Mouse (Mus musculus) limb, embryonic 14.5 days (tissue): ENCODE data around the gene Tas2r144. TPM values are rescaled to one million over a fixed set of nuclear protein-coding genes. Genes with fewer than 3 reads are reported as not detected.
A peak's percentile ranks its signal among the peaks of the same experiment; 100 is the strongest.

Experiments
- ATAC-seq: fragments of 200-750 bp; cut with Nextera tagmentation; 2 replicates; pipeline ENCODE4 v1.8.0; 2017; ENCODE audit warnings: low read depth, moderate number of reproducible peaks, moderate TSS enrichment; ENCODE audit not compliant: low FRiP score
- DNase-seq: peaks from one replicate; pipeline ENCODE4 v3.0.0-alpha.2; 2015; ENCODE audit warnings: low spot score
- H3K27ac ChIP-seq: fragments of 300-500 bp; sonication (generic); replicated peaks from 2 replicates; pipeline ENCODE4 v1.5.1; 2014; ENCODE audit warnings: low read depth, mild to moderate bottlenecking, low read length, moderate library complexity, mixed read lengths
- H3K27me3 ChIP-seq: fragments of 300-500 bp; sonication (generic); 2 replicates; pipeline ENCODE4 v1.6.1; 2014; ENCODE audit warnings: low read length, mixed read lengths; ENCODE audit not compliant: control insufficient read depth, insufficient read depth
- H3K36me3 ChIP-seq: fragments of 300-500 bp; sonication (generic); 2 replicates; pipeline ENCODE4 v1.6.1; 2014; ENCODE audit warnings: mild to moderate bottlenecking, low read length, moderate library complexity, mixed read lengths; ENCODE audit not compliant: control insufficient read depth, insufficient read depth
- H3K4me1 ChIP-seq: fragments of 300-500 bp; sonication (generic); 2 replicates; pipeline ENCODE4 v1.6.1; 2014; ENCODE audit warnings: antibody characterized with exemption, low read length, mixed read lengths; ENCODE audit not compliant: control insufficient read depth, insufficient read depth
- H3K4me2 ChIP-seq: fragments of 300-500 bp; sonication (generic); replicated peaks from 2 replicates; pipeline ENCODE4 v1.6.1; 2014; ENCODE audit warnings: low read depth, mild to moderate bottlenecking, low read length, moderate library complexity; ENCODE audit not compliant: severe bottlenecking
- H3K4me3 ChIP-seq: fragments of 300-500 bp; sonication (generic); replicated peaks from 2 replicates; pipeline ENCODE4 v1.5.1; 2014; ENCODE audit warnings: low read length
- H3K9ac ChIP-seq: fragments of 300-500 bp; sonication (generic); 2 replicates; pipeline ENCODE4 v1.6.1; 2014; ENCODE audit warnings: mild to moderate bottlenecking, low read depth, low read length, moderate library complexity; ENCODE audit not compliant: severe bottlenecking
- H3K9me3 ChIP-seq: fragments of 300-500 bp; sonication (generic); 2 replicates; pipeline ENCODE4 v1.6.1; 2016; ENCODE audit warnings: low read length; ENCODE audit not compliant: control insufficient read depth
- POLR2A ChIP-seq: fragments of 200-500 bp; IDR thresholded peaks from 2 replicates; pipeline ENCODE4 v1.8.0; 2012; ENCODE audit warnings: inconsistent platforms, mild to moderate bottlenecking, moderate library complexity, borderline replicate concordance; ENCODE audit not compliant: insufficient read depth, insufficient read length; ENCODE audit errors: extremely low read depth
- WGBS: fragments of 180-500 bp; shearing (Covaris S2); extraction: QIAGEN DNeasy Blood & Tissue Kit; methylation state at CpG from one replicate; pipeline ENCODE4 v1.1.7; 2014; 5-methylcytosine and 5-hydroxymethylcytosine counted together
- polyA plus RNA-seq, 2 experiments: library from polyadenylated mRNA; depleted of rRNA in 1 of 2; stranded (reverse) in 1 of 2; unstranded in 1 of 2; fragments of >200 nt; fragmentation: Nextera tagmentation in 1 of 2; extraction: Ambion mirVana in 1 of 2; gene quantifications; 2 replicates each; pipeline versions ENCODE4 v1.2.1 to v1.2.3; 2012 to 2014

Tas2r144 gene
- polyA plus RNA-seq, 2 experiments = not detected

- Histone ChIP-seq H3K36me3 (no peaks in the 10 kb centered on the region), H3K4me2 (no peak overlapping the region), H3K9ac (no peak overlapping the region), H3K9me3 (no peaks in the 10 kb centered on the region), H3K27ac (no peak overlapping the region), H3K4me1 (no peaks in the 10 kb centered on the region), H3K27me3 (no peaks in the 10 kb centered on the region), H3K4me3 (no peak overlapping the region)
- no peak for TF ChIP-seq POLR2A
- 75% methylated on average over 4 of the region's 4 CpGs for WGBS
- no peak for DNase-seq
- no peak for ATAC-seq
Observed at GRCm38 (mm10) chr6:42225046-42225445, 9.9 kb downstream of the Tas2r144 start.

DNA sequence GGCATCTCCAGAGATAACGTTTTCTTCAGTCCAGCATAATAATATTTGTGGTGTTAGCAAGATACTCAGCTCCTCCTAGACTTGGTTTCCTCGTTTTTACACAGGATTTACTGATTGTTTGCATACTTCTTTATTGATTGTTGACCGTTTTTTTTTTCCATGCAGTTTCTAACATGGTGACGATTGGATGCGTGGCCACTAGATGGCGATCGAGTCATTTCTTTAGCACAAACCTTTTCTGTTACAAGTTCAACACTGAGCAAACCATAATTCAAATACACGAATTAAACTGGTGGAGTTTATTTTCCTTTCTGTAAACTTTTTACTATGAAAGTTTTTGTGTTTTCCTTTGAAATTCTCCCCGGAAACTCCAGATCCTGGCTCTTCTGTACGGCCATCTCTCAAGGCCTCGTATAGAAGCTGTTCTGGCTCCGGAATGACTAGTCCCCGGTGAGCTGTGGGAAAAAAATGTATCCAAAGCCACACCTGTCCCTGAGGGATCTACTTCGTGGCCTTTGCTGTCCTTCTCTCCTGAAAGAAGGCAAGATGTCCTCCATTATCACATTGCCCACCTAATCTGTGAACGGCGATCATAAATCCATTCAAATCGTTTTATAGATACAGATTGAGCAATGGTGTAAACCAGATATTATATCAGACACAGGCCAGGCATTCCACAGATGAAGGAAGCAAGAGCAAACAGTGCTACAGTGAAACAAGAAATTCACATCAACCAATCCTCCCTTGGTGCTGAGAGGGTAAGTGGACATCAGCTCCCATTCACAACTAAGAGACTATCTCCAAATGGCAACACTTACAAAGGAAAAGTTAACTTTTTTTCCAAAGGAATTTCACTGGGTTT, 12.3 kb downstream of the Tas2r144 start:
- Histone ChIP-seq H3K27ac (no peak overlapping the region), H3K36me3 (no peaks in the 10 kb centered on the region), H3K4me3 (no peak overlapping the region), H3K4me1 (no peaks in the 10 kb centered on the region), H3K27me3 (no peaks in the 10 kb centered on the region), H3K9ac (no peak overlapping the region), H3K9me3 (no peaks in the 10 kb centered on the region), H3K4me2 (no peak overlapping the region)
- TF ChIP-seq POLR2A = no peak
- DNase-seq (peak; percentile 83), ATAC-seq (peak; percentile 53; the same call in 1 of the 2 replicates)
- WGBS = 29% methylated on average over 17 of the region's 17 CpGs

- DNase-seq (no peak), ATAC-seq (no peak)
- 68% methylated on average over 4 of the region's 4 CpGs for WGBS
- no peak overlapping the region for H3K27ac ChIP-seq
- no peaks in the 10 kb centered on the region for H3K4me1 ChIP-seq
- no peak overlapping the region for H3K4me3 ChIP-seq
- no peaks in the 10 kb centered on the region for H3K9me3 ChIP-seq
- H3K27me3 ChIP-seq = no peaks in the 10 kb centered on the region
- no peaks in the 10 kb centered on the region for H3K36me3 ChIP-seq
- no peak overlapping the region for H3K4me2 ChIP-seq
- TF ChIP-seq POLR2A = no peak
- no peak overlapping the region for H3K9ac ChIP-seq
Observed at GRCm38 (mm10) chr6:42229610-42230009, 14.5 kb downstream of the Tas2r144 start.

GRCm38 (mm10) chr6:42231191-42231590, 16.1 kb downstream of the Tas2r144 start:
- H3K36me3 ChIP-seq = no peaks in the 10 kb centered on the region
- no peak overlapping the region for H3K9ac ChIP-seq
- H3K4me3 ChIP-seq = no peak overlapping the region
- H3K27me3 ChIP-seq = no peaks in the 10 kb centered on the region
- no peak overlapping the region for H3K4me2 ChIP-seq
- H3K4me1 ChIP-seq = no peaks in the 10 kb centered on the region
- H3K27ac ChIP-seq = no peak overlapping the region
- ATAC-seq (no peak), DNase-seq (no peak)
- no peaks in the 10 kb centered on the region for H3K9me3 ChIP-seq
- 85% methylated on average over 3 of the region's 3 CpGs for WGBS
- TF ChIP-seq POLR2A = no peak

DNA sequence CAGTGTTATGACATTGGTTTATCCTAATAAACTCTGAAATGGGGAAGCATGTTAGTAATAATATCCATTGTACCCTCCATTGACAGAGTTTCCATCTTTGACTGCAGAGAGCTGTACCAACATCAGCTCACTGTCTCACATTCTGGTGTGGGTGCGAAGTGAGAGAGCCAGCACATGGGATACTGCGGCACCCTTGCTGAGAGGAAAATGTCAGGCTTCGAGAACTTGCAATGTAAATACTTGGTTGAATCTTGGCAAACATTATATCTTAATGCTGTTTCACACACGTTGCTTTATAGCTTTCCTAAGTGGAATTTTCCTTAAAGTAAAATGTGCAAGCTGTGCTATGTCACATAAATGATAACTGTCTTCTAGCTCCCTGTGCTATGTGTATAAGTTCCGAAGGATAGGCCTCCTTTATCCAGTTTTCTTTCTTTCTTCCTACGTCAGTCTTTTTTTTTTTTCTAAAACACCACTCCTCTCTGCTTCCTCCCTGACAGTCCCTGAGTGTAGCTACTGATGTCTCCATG, 22.2 kb downstream of the Tas2r144 start:
- ATAC-seq = no peak
- H3K36me3 ChIP-seq = no peaks in the 10 kb centered on the region
- no peak overlapping the region for H3K9ac ChIP-seq
- no peak overlapping the region for H3K4me3 ChIP-seq
- 67% methylated on average over 6 of the region's 6 CpGs for WGBS
- no peak for DNase-seq
- H3K27me3 ChIP-seq = no peaks in the 10 kb centered on the region
- H3K4me2 ChIP-seq = no peak overlapping the region
- no peaks in the 10 kb centered on the region for H3K4me1 ChIP-seq
- no peaks in the 10 kb centered on the region for H3K9me3 ChIP-seq
- H3K27ac ChIP-seq = no peak overlapping the region
- TF ChIP-seq POLR2A = no peak
